Mouse (Mus musculus) heart, postnatal 10 days (tissue): ENCODE results near the gene Clnk. TPM values are rescaled to one million over a fixed set of nuclear protein-coding genes. Genes with fewer than 3 reads are reported as not detected.
A peak's percentile ranks its signal among the peaks of the same experiment; 100 is the strongest.

Experiments used
- DNase-seq, 2 experiments: peaks; one replicate each; pipeline ENCODE4 v3.0.0; 2021
- intact Hi-C: fragments of 180-260 bp; cut with DNase I; formaldehyde crosslinking; loops from one replicate; pipeline ENCODE4 v1.15.1; 2025
- total RNA-seq, 2 experiments: library from RNA; stranded (reverse); gene quantifications; 2 replicates each; pipeline ENCODE4 v1.2.3; 2021

The Clnk gene
- total RNA-seq, 2 experiments from 2014 or later: not detected

DNA sequence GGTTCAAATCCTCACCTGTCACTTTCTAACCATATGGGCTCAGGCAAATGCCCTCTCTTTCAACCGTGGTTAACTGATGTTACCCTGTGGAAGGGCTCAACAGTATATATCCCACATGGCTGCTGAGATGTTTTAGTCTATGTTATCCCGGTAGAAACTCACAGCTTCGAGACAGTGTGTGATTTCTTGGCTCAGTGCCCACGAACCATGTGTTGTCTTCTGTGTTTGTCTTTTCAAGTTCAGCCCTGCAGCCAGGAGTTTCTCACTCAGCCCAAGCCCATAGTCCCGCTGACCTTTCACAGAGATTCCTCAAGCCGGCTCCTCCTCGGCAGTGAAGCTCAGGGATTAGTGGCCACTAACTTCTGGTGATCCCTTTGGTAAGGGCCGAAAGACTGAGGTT is 96.0 kb downstream of the Clnk start:
- DNase-seq: peak in 1 of 2 experiments; percentile 23
- intact Hi-C loops: loop anchor here (2.0 to 10.0 kb wide), 2 partner anchors 644 to 1180 kb away; no protein-coding TSS in a partner anchor

DNA sequence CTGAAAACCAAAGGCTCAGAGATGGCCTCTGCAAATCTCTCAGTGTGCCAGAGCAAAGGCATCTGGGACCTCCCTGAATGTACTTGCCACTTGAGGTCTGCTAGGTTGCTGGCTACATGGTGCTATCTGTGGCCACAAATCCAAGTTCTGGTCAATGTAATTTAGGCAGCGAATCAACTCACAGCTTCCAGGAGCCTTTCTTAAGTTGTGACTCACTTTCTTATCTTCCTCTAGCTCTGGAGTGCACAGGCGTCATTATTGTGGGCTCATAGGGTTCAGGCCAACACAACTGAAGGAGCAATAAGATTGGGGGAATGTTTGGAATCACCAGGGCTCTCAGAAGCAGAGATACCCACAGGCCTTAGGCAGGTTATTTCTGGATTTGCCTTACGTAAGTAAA is 96.6 kb downstream of the Clnk start:
- intact Hi-C loops: loop anchor here (2.0 to 10.0 kb wide), 2 partner anchors 645 to 1181 kb away; no protein-coding TSS in a partner anchor
- DNase-seq: peak in 1 of 2 experiments; percentile 4

DNA sequence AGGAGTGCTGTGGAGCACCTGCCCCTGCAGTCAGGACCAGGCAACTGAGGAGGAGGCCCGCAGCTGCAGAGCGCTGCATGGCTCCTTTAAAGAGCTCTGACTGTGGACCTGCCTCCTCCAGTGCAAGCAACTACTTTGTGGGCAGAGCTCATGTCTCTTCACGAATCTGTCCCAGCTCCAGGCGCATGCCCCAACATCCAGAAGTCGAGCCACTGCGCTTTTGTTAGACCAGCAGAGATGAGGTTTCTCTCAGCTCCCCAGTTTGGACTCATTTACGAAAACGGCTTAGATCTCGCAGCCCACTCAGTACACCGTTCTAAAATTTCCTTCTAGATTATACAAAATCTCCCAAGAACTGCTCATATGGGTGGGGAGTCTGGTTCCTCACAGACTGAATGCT is 101.1 kb downstream of the Clnk start:
- intact Hi-C loops: no loop called here
- no peak for DNase-seq

DNA sequence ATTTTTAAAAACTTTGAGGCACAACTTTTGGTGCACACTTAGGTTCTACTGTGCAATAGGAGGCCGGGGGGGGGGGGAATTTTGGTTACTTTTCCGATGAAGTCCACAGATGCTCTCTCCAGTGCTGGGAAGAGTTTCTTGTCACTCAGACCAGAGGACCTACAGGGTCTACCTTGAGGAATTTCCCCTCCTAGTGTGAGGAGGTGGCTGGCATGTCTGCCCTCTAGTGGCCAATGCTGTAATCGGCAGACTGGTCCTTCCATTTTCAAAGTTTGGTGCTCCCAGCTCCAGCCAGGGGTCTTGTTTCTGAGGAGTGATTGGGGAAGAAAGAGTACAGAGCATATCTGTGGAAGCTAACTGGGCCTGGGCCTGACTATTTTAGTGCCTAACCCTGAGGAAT is 121.7 kb downstream of the Clnk start:
- intact Hi-C loops: no loop called here
- DNase-seq: peak; percentile 18 to 32

DNA sequence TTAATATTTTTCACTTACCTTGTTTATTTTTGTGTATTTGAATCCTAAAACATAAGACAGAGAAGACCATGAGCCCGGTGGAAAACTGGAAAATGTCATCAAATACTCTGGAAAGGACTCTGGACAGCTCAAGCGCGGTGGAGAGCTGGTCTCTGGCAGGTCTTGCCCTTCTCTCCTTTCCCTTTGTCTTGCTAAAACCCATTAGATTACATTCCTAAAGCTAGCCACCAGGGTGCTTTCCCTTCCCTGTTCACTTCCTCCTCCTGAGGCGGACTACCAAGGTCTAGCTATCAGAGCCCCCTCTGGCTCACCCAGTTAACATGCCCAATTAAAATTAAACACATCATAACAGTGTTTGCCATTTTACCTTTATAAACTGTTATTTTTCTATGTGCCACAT is 123.9 kb downstream of the Clnk start:
- DNase-seq: no peak
- intact Hi-C loops: no loop called here

DNA sequence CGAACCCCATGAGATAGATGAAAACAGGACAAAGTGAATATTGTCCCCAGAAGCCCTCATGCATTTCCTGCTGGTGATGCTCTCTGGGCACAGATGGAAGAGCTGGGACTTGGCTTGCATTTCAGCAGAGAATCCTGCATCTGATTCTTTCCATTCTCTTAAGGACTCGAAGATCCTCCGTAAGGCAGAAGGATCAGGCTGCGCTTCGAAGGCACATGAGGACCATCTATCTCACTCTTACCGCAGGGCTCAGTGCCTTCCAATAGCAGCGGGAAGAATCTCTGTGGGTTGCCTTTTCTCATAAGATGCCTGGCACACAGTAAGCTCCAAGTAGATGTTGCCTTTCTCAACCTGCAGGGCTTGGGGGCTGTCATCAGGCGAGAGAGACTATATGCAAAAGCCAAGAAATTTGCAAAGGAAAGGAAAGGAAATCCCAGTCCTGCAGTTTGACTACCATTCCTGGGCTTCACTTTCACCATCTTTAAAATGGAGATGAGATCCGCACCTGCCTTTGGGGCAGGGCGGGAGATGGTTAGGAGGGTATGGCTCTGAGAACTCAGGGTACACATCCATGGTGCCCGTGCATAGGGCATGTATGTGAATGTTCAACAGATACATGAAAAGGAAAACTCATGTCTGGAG is 167.6 kb downstream of the Clnk start:
- intact Hi-C loops: no loop called here
- no peak for DNase-seq

DNA sequence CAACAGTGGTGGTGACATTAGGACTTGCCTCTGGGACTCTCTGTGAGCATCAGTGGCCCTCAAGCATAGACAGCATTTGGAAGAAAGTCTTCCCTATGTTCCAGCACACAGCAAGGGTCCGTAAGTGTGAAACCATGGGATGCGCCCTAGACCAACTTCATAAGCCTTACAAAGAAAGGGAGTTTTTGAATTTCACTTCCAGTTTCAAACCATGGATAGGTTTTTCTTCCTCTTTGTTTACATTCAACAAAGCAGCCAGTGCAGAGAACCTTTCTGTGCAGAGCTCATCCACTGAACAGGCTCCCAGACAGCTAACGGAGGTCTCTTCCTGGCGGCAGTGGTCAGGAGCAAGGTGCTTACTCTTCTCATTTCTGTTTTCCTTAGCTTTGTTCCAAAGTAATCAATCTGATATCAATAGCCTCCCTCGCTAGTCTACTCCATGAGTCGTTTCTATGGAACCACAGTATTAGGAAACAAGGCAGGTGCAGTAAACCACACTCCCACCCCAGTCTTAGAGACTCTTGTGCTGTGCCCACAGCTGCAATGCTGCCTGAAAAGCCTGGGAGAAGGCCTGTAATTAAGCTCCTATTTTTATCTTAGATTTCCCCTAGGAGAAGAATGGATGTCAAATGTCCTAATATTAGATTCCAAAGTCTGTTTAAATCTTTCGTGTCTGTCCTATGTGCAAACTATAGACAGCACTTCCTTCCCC is 169.1 kb downstream of the Clnk start:
- no peak for DNase-seq
- intact Hi-C loops: no loop called here

DNA sequence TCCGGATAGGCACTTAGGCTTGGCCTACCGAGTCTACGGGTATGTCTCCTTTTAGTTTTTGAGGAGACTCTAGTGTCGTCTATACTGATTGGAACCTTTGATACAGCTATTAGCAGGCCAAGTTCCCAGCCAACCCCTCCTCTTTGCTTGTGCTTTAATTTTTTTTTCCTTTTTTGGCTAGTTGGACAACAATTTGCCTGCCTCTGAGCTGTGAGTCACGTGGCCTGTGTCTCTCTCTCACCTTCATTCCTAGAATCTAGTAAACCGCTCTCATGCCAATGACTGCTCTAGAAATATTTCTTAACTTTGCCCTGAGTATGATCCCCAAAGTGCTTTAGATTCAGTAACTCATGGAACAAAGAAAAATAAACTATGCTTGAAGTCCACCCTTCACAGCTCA is 173.7 kb downstream of the Clnk start:
- intact Hi-C loops: no loop called here
- no peak for DNase-seq

DNA sequence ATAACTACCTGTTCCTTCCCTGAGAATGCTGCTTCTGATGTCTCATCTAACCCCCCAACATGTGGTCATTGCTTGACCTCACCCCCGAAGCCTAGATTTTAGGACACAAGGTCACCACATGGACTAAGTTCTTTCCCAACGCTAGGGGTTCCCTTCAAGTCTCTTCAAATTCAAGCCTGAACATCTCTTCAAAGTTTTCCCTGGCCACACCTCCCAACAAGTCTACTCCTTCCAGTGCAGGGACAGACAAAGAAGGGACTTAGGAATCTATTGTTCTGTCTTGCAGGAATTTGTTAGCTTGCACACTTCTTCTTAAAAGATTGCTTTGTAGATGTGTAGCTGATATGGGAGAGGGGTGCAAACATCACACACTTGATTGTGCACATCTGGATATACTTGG is 174.5 kb downstream of the Clnk start:
- DNase-seq: no peak
- intact Hi-C loops: no loop called here

DNA sequence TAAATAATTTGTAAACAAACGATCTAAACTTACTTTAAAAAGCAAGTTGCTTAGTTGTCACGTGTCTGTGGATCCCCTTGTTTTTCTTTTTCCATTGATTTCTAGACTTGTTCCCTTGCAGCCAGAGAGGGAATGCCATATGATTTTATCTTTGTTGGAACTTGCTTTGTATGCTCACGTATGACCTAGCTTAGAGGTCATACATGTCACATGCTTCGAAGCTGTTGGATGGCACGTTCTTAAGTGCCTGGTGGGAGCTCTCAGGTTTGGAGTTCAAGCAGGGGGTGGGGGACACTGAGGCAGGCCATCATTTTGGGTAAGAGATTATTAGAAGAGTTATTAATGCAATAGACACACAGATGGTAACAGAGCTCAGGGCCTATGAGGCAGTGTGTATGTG is 178.1 kb downstream of the Clnk start:
- DNase-seq: no peak
- intact Hi-C loops: no loop called here

DNA sequence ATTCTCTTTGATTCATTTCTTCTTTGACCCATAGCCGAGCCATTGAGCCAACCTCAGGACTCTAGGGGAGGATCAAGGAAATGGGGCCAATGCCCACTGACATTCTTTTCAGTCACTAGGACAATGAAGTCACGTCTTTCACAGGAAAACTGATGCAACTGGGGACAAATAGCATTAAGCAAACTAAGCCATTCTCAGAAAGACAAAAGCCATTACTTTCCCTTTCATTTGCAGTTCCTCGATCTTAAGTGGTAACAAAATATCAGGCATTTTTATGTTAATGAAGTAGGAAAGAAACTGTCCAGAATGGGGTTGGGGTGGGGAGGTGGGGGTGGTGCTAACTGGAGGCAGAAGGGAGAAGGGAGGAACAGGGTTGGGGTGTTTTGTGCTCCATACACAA is 178.6 kb downstream of the Clnk start:
- intact Hi-C loops: no loop called here
- no peak for DNase-seq

DNA sequence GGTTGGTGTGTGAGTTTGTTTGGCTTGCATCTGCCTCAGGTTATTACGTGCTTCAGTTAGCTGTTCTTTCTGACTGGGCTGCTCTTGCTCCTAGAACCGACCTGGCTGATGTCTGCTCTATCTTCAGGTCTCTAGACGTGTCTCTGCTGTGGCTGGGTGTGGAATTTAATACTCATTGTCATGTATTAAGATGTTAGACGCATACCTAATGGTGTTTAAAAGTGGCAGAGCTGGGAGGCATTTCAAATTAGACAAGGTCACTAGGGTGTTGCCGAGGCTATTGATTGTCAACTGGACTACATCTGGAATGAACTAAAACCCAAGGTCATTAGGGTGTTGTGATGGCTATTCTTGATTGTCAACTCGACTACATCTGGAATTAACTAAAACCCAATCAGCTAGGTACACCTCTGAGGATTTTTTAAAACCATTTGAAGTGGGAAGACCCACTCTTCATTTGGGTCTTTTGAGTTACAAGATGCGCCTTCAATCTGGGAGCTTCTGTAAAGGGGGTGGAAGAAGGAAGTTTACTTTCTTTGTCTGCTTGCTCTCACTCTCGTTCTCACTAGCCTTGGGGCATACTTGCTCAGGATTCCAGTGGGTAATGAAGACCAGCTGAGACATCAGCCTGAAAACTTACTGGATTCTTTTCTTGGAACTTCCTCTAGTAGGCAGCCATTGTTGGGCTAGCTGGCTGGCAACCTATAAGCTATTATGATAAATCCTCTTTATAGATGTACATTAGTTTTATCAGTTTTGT is 179.8 kb downstream of the Clnk start:
- DNase-seq: no peak
- intact Hi-C loops: no loop called here

DNA sequence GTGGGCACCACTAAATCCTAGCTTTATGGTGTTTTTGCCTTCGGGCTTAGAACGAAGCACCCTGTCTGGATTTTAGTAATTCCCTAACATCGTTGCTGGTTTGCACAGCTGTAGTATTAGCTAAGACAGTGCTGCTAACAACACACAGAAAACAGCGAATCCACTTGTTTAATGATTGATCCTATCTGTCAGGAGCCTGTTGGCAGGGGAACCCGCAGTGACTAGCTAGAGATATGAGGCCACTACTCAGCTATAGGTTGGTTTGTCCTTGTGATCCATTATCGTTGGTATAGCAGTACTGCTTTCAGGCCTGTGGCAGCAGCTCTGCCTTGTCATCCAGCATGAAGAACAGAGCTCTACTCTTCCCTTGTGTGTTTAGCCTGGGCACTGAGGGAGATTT is 183.8 kb downstream of the Clnk start:
- DNase-seq: no peak
- intact Hi-C loops: no loop called here

DNA sequence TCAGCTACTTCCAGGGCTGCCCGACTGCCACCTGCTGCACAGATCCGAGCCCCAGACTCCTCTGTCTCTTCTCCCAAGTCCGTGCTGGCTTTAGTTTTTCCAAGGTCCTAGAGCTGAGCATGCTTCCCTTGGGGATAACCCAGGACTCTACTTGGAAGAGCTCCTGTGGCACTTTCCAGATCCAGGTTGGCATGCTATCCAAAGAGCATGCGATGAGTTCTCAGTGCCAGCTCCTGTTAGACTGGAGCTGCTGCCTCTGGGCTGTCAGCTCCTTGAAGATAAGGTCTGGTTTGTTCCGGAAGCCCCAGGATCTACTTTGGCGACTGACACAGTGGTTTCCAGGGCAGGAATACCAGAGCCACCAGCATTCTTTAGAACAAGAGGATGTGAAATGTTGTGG is 187.4 kb downstream of the Clnk start:
- DNase-seq: no peak
- intact Hi-C loops: no loop called here

DNA sequence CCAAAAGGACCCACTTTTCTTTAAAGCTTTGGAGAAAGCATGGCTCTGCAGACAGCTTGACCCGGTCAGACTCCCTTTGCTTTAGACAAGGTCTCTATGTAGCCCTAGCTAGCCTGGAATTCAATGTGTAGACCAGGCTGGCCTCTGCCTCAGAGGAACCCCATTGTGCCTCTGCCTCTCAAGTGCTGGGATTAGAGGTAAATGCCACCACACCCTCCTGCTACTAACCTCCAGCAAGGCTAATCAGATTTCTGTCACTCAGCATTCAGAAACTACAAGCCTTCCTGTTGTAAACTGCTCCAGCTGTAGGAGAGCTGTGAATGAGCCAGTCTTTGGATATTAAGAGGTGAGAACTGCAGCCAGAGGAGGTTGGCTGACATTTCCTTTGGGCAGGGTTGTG is 188.9 kb downstream of the Clnk start:
- DNase-seq: no peak
- intact Hi-C loops: no loop called here

DNA sequence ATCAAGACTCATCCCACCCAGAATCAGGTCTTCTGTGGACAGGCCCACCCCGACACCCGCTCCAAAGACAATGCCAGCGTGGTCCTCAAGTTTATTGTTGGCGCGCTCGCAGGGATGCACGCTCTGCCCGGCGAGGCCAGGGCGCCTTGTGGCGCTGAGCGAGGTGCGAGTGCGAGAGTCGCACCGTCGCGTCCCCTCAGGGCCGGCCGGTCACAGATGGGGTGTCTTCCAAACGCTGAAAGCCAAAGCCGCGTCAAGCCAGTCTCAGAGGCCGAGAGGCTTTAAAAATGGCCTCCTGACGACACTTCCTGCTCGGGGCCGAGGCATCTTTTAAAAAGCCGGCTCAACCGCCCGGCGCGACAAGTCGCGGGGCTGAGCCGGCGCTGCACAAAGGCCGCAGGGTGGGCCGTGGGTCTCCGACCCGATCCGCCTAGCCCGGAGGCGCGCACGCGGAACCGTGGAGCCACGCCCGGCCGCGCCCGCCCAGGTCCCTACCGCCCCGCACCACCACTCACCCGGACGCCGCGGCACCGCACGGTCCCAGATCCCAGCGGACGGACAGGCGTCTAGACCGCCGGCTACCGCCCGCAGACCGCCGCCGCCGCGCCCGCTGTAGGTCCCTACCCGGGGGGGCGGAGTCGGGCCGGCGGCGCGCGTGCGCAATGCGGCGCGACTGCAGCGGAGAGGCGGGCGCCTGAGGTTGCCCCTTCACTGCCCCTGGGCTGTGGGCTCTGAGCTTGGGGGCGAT is 192.3 kb downstream of the Clnk start, which contains the start of gene Zfp518b:
Gene Zfp518b, minus strand, starts transcription at position 663 of the 748 bp plus-strand sequence.
- DNase-seq: peak; percentile 85
- intact Hi-C loops: no loop called here

DNA sequence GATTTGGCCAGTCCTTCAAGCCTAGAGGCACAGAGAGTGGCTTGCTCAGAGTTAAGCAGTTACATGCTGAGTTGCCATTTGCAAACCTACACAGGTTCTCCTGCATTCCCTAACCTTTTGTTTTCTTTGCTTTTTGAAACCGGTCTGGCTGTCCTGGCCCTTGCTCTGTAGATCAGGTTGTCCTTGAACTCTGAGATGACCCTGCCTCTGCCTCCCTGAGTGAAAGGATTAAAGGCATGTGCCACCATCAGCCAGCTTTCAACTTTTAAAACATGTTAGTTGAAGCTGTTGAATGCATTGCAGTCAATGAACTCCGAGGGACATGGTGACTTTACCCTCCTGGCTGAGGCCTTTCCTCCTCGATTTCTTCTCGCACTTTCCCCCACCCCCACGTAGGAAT is 217.8 kb downstream of the Clnk start:
- intact Hi-C loops: no loop called here
- no peak for DNase-seq
